Mouse (Mus musculus): ENCODE data around the gene Plgrkt. TPM values are rescaled to one million over a fixed set of nuclear protein-coding genes. Genes with fewer than 3 reads are reported as not detected.

The Plgrkt gene
- polyA plus RNA-seq, 1 experiment from 2014 or later = 74.6 TPM

- H3K4me1 ChIP-seq (replicated peaks) = no peaks in the 10 kb centered on the region
- H3K36me3 ChIP-seq = peaks cover 51% of the 10 kb centered on the region
- no peak overlapping the region for H3K4me2 ChIP-seq
- no peak overlapping the region for H3K9ac ChIP-seq
- no peak overlapping the region for H3K27ac ChIP-seq (replicated peaks)
- H3K9me3 ChIP-seq = no peaks in the 10 kb centered on the region
- no peak overlapping the region for H3K4me3 ChIP-seq
- 87% methylated on average over 2 of the region's 2 CpGs for WGBS
- ATAC-seq (ENCODE audit: low FRiP score, low read depth) = no peak
- H3K27me3 ChIP-seq = no peaks in the 10 kb centered on the region
Observed at GRCm38 (mm10) chr19:29302119-29302518, 65.1 kb downstream of the Plgrkt start.

- 85% methylated on average over 13 of the region's 13 CpGs for WGBS
- H3K4me2 ChIP-seq = no peak overlapping the region
- no peak overlapping the region for H3K4me3 ChIP-seq
Observed at GRCm38 (mm10) chr19:29300919-29301318, 66.3 kb downstream of the Plgrkt start.

More at GRCm38 (mm10) chr19:29300919-29301318, 66.3 kb downstream of the Plgrkt start:
- no peaks in the 10 kb centered on the region for H3K27me3 ChIP-seq
- no peaks in the 10 kb centered on the region for H3K9me3 ChIP-seq
- H3K27ac ChIP-seq (replicated peaks) = no peak overlapping the region
- H3K4me1 ChIP-seq (replicated peaks) = no peaks in the 10 kb centered on the region
- H3K9ac ChIP-seq = no peak overlapping the region
- ATAC-seq (ENCODE audit: low FRiP score, low read depth) = no peak
- H3K36me3 ChIP-seq = peaks cover 56% of the 10 kb centered on the region

Other genes starting within 250 kb of the Plgrkt start
- 13.9 and 15.4 TPM in 2 replicates for gene Jak2, start 115.6 kb downstream of the Plgrkt start, polyA plus RNA-seq (2015; fragmentation: Nextera tagmentation; extraction: Ambion mirVana)
- gene Insl6, start 42.0 kb downstream of the Plgrkt start, polyA plus RNA-seq (2015; fragmentation: Nextera tagmentation; extraction: Ambion mirVana) = 1.9 and 2.4 TPM in 2 replicates
- gene Rln1, start 32.7 kb downstream of the Plgrkt start, polyA plus RNA-seq (2015; fragmentation: Nextera tagmentation; extraction: Ambion mirVana) = 3.0 and 4.9 TPM in 2 replicates
- gene Cd274, start 65 bp upstream of the Plgrkt start, polyA plus RNA-seq (2015; fragmentation: Nextera tagmentation; extraction: Ambion mirVana) = 0.50 and 0.64 TPM in 2 replicates
- gene Pdcd1lg2, start 43.5 kb upstream of the Plgrkt start, polyA plus RNA-seq (2015; fragmentation: Nextera tagmentation; extraction: Ambion mirVana) = not detected in 2 replicates
- gene Ric1, start 154.9 kb upstream of the Plgrkt start, polyA plus RNA-seq (2015; fragmentation: Nextera tagmentation; extraction: Ambion mirVana) = 12.0 and 12.2 TPM in 2 replicates